Mouse (Mus musculus): ENCODE data around the gene Cep83.
"Not testable (repeated sequence)": the region's sequence is repeated elsewhere in the genome, so short reads cannot be mapped to it uniquely, and the experiment has no call there.

The Cep83 gene

DNA sequence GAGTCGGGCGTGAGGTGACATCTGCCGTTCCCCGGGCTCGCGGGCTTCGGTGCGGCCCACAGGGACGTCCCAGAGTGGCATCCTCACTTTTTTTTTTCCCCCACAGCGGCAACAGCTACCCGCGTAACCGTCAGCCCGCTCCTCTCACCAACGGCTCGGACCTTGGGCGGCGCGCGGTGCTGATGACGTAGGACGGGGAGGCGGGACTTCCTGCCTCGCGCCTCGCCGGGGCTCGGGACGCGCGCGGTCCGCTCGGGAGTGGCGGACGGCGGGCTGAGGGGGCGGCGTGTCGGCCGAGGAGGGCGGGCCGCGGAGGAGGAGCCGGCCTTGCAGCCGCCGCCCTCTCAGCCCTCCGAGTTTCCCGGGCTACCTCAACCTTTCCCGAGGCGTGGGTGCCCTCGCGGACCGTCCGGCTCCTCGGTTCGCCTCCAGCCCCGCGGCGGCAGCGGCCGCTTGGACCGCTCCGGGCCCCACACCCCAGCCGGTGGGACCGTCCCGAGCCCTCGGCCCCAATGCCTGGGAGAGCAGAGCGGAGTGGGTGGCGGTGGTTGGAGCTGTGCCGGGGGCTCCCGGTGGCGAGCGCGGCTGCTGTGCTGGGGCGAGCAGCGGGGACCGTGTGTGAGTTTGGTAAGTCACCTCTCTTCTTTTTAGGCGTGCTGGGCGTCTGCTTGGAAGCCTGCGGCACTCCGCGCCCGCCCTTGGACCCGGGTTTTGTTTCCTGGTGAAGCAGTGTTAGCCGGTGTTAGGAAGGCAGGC is at the start of gene Cep83:
TSS of gene Cep83 (plus strand) at position 235 of the 756 bp plus-strand sequence.
- DNase-seq, result peak; percentile 95

DNA sequence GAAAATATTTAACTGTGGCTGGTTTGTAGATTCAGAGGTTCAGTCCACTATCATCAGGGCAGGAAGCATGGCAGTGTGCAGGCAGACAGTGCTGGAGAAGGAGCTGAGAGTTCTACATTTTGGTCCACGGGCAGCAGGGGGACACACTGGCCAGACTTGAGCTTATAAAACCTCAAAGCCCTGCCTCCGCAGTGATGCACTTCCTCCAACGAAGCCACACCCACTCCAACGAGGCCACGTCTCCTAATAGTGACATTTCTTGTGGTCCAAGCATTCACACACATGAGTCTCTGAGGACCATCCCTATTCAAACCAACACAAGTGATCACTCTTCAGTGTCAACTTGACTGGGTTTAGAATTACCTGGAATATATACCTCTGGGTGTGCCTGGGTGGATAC is 49.2 kb upstream of the Cep83 start:
- DNase-seq, result no peak

DNA sequence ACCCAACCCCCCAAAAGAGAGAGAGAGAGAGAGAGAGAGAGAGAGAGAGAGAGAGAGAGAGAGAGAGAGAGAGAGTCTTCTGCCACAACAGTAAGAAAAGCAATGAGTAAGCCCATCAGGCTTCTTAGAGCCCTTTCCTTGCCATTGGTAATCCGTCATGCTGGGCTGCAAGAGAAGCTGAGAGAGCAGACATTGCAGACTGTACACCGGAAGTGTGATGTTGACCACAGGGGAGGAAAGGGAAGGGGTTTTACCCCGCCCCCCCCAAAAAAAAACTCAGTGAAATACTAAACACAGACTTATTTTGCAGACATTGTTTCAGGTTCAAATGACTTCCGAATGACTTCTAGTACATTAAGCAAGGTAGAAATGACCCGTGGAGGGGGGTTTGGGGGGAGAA is 48.4 kb upstream of the Cep83 start:
- no peak for DNase-seq

DNA sequence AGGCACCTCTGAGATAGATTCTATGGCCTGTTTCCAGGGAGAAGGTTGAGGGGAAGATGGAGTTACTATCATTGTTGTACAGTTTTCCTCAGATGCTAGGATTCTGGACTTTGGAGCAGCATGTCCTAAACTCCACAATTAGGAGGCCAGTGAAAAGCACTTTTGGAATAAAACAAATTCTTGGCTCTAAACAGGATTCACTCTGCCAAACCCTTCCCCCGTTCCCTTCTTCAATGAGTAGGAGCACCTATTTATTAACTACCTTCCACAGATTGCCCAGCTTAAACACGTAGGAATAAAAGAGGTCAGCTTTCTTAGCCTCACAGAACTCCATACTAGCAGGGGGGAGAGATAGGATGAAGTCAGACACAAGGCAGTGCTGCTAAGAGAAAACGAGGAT is 24.4 kb upstream of the Cep83 start:
- no peak for DNase-seq

DNA sequence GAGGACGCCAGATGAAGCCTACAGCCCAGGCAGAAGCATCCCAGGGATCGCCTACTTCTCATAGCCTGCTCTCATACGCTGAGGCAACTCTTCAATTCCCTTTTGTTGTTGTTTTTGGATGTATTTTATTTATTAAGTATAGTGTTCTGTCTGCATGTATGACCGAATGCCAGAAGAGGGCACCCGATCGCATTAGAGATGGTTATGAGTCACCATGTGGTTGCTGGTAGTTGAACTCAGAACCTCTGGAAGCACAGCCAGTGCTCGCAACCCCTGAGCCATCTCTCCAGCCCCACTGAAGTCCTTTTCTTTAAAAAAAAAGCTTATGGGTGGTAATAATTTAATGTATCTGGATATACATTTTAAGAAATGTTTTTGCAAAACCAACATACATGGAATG is 24.0 kb upstream of the Cep83 start:
- no peak for DNase-seq

DNA sequence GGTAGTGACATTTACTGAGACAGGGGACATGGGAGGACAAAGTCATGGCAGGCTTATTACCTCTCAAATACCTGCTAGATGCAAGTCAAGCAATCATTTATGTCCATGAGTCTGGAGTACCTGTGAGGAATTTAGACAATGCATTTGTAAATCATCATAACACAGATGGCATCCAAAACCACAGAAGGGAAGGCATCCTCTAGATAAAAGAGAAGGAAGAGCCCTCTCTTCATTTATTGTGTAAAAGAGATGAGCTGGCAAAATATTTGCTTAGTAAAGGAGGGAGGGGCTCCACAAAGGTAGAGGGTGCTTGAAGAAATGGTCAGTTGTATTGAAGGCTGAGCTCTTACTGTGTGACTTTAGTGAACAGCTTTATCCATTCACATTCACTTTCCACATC is 20.3 kb upstream of the Cep83 start:
- no peak for DNase-seq

DNA sequence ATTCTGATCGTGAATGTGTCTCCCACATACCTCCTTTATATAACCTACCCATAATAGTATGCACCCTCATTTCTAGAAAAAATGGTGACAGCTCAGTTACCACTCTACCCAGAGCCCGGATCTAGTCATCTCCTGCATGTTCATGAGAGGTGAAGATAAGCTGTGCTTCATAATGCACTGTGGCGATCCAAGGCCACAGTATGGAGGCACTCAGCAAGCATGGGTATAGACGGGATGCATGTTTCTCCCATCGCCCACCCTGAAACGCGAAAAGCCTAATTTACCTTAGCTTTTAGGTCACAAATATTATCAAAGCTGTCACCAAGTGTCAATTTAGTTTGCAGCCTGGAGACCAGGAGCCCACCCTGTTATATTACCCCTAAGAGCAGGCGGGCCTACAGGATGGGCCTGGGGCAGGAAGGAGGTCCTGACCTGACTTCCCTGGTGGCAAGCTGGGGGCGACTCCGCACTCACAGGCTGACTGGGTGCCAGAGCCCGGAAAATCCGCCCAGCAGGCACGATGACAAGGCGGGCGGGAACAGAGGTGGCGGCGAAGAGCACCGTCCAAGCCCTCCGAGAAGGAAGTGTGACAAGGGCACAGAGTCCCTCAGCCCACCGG is 544 bp upstream of the Cep83 start:
- peak; percentile 42 for DNase-seq

DNA sequence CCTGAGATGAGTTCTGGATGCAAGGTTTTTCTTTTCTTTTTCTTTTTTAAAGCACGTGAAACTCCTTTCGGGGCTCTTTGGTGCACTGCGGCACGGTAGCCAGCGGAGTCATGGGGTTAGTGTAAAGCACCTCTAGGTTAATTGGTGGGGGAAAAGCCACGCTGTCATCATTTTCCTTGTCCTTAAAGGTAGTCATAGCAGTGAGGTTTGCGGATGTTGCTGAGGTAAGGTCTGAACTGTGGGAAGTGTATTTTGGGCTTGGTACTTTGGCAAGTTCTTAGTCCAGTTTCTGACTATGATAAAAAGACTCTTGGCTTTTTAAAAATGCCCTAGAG is 689 bp downstream of the Cep83 start:
- no peak for DNase-seq

DNA sequence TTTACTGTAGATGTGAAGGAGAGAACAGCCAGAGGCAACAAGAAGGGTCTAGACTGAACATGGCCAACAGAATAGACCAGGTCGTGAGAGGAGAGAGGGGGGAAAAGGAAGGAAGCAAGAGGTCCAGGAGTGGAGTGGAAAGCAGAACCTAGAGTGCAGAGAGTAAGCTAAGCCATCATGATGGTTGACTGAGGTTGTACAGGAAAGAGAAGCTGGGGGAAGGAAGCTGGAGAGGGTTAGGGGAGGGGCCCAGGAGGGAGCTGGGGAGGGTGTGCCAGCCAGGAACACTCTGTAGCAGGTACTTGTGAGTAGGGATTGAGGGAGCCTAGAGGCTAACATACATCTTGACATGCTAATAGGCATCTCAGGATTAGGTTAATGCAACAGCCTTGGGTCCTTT is 1.9 kb downstream of the Cep83 start:
- DNase-seq, result no peak

DNA sequence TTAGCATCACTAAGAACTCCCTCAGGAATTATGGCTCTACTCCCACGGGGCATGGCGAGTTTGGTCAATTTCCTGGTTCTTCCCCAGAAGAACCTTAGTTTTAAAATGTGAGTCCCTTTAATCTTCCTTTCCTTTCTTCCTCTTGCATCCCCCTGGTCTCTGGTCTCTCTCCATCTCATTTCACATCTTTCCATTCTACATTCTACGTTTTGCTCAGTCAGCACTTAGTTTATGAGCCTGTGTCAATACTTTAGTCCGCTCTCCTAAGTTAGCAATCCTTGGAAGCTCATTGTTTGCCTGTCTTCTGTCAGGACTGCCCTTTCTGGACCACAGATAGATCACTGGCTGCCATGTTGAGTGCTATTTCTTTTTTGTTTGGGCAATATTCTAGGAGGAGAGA is 3.7 kb downstream of the Cep83 start:
- DNase-seq, result no peak

DNA sequence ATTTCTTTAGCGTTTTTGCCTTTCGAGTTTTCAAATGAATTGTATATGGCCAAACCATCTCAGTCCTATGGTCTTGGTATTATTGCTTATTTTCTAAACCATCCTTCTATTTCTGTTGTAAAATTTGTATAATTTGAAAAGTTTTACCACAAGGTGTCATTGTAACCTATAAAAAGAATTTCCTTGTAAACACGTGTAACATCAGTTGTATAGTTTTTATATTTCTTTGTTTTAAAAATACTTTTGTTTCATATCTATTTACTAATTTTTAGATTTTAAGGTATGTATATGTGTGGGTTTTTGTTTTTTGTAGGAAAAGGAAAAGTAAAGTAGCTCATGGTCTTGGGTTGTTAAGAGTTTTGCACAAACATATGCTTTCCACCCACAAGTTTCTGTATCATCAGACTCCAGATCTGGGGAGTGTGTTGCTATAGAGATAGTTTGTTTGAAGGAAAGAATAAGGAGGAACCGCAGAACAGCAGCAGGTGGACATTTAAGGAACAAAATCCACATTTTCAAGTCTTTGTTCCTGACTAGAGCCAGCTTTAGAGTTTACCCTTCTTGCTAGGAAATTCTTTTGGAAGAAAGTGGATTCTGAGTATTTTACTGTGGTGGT is 17.3 kb downstream of the Cep83 start:
- DNase-seq, result no peak

DNA sequence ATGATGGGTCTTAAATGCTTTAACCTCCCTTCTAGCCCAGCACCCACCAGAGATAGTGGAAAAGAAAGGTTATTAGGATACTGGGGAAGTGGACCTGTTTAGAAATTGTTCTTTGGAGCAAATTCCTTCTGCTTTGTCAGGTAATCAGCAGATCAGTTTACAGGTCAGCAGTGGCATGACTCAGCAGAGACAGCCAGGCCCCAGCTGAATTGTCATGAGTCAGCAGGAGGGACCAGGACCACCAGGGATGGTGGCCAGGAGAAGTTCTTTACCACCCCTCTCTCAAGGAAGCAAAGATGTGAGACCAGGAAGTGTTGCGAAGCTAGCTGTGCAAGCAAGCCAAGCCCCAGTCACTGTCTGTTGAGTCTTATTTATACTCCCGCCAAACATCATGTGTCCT is 18.2 kb downstream of the Cep83 start:
- DNase-seq, result no peak

DNA sequence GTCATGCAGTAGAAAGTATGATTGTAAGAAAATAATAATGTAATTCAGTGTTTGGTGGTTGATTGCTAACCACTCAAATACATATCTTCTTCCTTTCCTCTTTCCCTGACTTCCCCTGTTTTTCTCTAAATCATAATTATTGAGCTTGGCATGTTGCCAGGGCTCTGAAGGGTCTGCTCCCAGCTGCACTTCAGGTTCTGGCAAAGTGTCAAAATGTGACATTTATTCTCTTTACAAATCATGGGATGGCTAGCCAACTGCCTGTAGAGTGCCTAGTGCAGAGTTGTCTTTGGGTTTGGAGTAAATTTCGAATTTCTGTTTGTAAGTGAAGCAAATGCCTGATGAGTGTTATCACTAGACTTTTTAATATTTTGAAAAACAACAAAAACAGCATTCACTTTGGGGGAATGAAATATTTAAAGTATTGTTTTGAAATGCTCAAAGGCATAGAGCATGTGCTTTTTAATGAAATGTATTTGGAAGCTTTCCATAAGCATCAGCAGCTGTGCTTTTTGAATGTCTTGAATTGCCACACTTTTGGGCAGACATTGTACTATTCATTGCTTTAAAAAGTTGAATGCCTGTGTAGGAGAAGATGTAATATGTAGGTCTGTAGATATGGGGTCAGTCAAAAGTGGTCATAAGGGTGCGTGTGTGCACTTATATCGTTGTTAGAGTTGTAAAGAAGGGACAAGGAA is 21.3 kb downstream of the Cep83 start:
- no peak for DNase-seq

DNA sequence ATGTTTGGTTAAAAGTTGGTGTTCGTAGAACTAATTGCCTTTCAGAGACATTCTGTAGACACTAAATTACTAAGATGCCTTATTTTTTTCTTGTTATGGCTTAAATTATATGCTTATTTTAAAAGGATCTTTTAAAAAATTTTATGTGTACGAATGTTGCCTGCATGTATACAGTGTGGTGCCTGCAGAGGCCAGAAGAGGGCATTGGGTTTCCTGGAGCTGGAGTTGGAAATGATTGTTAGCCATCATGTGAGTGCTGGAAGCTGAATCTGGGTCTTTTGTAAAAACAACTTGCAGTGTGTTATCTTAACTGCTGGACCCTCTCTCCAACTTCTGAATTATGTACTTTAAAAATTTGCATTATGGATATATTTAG is 21.9 kb downstream of the Cep83 start:
- no peak for DNase-seq

DNA sequence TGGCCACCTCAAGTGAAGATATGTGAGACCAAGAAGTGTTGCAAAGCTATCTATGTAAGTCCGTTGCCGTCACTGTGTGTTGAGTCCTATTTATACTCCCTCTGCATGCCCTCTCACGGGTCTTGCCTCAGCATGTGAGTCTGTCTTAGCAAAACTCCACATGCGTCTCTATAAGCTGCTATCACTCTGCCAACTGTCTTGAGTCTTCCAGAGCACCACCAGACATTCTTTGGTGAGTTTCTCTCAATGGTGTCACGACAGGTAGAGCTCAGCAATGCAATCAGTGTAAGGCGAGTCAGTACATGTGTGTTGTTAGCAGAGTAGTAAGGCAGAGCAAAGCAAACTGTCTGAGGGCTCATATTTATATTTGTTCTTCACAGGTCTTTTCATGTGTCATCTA is 31.8 kb downstream of the Cep83 start:
- no peak for DNase-seq

DNA sequence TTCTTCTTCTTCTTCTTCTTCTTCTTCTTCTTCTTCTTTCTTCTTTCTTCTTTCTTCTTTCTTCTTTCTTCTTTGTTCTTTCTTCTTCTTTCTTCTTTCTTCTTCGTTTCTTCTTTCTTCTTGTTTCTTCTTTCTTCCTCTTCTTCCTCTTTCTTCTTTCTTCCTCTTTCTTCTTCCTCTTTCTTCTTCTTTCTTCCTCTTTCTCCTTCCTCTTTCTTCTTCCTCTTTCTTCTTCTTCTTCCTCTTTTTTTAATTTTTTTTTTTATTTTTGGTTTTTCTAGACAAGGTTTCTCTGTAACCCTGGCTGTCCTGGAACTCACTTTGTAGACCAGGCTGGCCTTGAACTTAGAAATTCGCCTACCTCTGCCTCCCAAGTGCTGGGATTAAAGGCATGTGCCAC is 39.6 kb downstream of the Cep83 start:
- DNase-seq, result not testable (repeated sequence)

DNA sequence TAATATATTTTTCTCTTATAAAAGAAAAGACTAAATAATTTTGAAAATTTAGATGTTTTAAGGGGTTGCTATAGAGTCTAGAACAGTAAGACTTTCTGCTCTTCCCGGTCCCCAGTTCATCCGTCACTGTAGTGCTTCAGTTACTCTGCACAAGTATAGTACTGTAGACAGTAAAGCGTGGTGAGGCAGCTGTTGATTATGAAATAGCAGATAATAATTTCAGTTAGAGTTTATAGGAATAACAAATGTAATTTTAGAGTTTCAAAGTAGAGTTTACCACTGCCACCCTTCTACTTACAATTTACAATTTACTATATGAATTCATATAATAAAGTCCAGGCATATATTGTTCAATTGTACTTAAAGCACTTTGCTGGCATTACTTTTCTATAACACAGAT is 42.0 kb downstream of the Cep83 start:
- no peak for DNase-seq

DNA sequence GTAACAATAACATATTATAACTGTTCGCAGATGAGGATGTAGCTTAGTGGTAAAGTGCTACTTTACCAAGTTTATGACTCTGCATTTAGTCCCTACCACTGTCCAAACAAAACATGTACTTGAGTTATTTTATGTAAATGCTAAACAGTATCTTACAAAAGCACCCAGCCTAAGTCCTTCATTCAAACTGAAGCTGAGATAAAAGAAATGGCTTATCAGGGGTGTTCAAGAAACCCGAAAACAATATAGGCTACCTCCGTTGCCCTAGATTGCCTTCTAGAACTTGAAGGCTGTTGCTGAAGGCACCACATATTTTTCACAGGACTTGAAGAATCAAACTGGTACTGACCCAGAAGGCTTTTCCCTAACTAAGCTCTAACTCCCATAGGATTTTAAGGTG is 46.4 kb downstream of the Cep83 start:
- no peak for DNase-seq

DNA sequence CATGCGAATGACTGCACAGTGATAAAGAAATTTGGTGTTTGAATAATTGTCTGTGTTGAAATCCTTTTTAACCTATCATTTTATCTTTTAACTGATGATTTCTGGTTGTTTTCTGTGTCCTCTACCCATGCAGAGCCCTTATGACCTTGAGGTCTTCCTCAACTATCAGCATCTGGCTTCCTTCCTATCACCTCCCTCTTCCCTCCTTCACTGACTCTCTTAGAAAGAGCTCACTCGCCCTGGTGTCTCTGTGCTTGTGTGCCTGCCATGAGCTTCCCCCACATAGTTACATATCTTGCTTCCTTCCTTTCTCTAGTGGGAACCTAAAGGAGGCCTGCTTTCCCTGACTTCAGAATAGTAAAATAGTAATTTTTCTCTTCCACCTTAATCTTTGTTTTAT is 51.8 kb downstream of the Cep83 start:
- DNase-seq, result no peak

DNA sequence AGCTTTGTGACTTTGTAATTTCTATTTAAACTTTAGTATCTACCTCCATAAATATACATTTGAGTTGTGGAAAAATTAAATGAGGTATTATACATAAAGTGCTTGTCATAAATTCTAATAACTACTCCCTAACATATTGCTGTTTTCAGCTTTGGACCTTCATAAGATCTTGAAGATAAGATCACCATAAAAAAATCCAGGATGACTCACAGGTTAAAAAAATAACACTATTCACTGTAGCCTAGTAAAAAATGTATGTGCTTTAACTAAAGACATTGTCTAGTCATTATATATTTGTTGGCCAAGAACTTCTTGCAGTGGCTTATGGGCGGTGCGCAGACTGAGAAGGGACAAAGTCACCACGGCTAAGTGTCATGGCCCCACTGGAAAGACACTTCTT is 53.0 kb downstream of the Cep83 start:
- no peak for DNase-seq

DNA sequence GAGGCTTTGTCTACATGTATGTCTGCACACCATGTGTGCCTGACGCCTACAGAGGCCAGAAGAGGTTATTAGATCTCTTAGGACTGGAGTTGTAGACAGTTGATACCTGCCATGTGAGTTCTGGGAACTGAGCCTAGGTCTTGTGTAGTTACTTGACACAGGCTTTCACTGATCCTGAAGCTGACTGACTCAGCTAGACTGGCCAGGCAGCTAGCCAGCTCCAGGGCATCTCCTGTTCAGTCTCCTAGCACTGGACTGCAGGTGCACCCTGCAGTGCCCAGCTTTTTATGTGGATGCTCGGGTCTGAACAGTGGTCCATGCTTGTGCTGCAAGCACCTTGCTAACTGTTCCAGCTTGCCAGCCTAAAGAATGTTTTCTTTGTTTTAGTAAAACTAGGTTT is 58.6 kb downstream of the Cep83 start:
- DNase-seq, result no peak

DNA sequence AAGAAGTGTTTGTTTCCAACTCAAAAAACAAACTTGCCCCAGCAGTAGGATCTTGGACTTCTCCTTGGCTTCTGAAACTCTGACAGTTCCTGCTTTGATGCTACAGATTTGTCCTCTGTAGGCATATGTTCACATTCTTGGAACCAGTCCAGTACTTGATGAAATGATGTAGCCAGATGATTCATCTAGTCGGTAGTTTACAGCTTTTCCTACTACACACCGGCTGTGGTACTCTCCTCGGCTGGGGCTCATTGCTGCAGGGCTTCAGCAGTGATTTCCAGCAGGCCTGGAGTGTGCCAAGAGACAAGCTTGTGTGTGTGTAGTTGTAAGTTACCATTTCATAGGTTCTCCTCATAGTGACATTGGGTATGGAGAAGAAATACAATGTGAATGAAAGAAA is 83.0 kb downstream of the Cep83 start:
- no peak for DNase-seq

DNA sequence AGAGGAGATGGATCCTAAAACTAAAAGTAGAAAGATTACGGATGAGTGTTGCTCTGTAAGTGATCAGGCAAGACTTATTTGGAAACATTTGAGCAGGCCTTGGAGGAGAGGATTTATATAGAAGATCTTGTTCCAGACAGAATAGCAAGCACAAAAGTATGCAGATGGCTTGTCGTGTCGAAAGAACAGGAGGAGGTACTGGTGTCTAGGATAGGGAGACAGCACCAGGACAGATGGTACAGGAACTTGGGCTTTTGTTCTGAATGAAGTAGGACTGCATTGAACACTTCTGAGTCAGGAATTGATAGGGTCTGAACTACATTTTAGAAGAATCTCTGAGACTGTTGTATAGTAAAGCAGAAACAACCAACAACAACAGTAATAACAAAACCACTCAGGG is 89.1 kb downstream of the Cep83 start:
- DNase-seq, result no peak

DNA sequence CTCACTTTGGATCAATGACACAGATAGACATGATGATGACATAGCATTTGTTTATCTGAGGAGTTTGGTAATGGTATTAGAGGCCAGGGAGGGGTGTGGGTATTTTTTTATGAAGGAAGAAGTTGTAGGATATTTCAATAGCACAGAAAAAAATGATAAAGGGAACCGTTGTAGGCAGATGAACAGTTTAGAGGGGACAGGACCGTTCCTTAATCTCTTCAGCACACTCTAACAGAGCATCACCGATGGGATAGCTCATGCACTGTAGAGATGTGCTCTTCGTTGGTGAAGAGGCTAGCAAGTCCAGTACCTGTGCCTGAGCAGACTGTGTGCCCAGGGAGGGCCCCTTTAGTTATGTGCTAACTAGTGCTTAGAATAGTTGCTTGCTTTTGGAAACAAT is 90.9 kb downstream of the Cep83 start:
- no peak for DNase-seq

All from right cerebral cortex, postnatal 25 days (tissue).